Mouse (Mus musculus) erythroblast, embryonic 14.5 days (primary cell): ENCODE data around the gene Pecam1. TPM values are rescaled to one million over a fixed set of nuclear protein-coding genes. Genes with fewer than 3 reads are reported as not detected.
"Not testable (repeated sequence)": the region's sequence is repeated elsewhere in the genome, so short reads cannot be mapped to it uniquely, and the experiment has no call there.

Source experiments
- H3K27me3 ChIP-seq: 2 replicates; pipeline ENCODE4 v1.6.1; 2012; ENCODE audit warnings: inconsistent platforms; ENCODE audit not compliant: control insufficient read depth
- H3K36me3 ChIP-seq: 2 replicates; pipeline ENCODE4 v1.6.1; 2012; ENCODE audit warnings: mild to moderate bottlenecking, inconsistent platforms; ENCODE audit not compliant: control insufficient read depth
- H3K4me1 ChIP-seq: 2 replicates; pipeline ENCODE4 v1.6.1; 2012; ENCODE audit warnings: inconsistent platforms; ENCODE audit not compliant: control insufficient read depth
- H3K4me3 ChIP-seq: replicated peaks from 2 replicates; pipeline ENCODE3; 2012; ENCODE audit warnings: moderate library complexity, mild to moderate bottlenecking, inconsistent platforms
- H3K9me3 ChIP-seq: 2 replicates; pipeline ENCODE4 v1.6.1; 2012; ENCODE audit warnings: low read length, inconsistent platforms, mixed read lengths; ENCODE audit not compliant: control insufficient read depth
- GATA1 ChIP-seq: IDR thresholded peaks from 2 replicates; pipeline ENCODE4 v1.6.1; 2012; ENCODE audit warnings: low read length, inconsistent platforms, mixed read lengths
- TAL1 ChIP-seq: IDR thresholded peaks from 3 replicates; pipeline ENCODE4 v1.6.1; 2012; ENCODE audit warnings: low read length, inconsistent platforms, mixed read lengths
- polyA plus RNA-seq: library from polyadenylated mRNA; stranded (reverse); fragments of >175 nt; gene quantifications from 2 replicates; pipeline ENCODE4 v1.2.3, GENCODE M21; 2012

The Pecam1 gene
- polyA plus RNA-seq, 1 experiment, result not detected

- TF ChIP-seq TAL1 (no peak), GATA1 (no peak)
- no peaks in the 10 kb centered on the region for H3K27me3 ChIP-seq
- H3K4me3 ChIP-seq, result no peak overlapping the region
- H3K9me3 ChIP-seq, result no peaks in the 10 kb centered on the region
- peaks cover 80% of the 10 kb centered on the region for H3K36me3 ChIP-seq
- H3K4me1 ChIP-seq, result peaks cover 40% of the 10 kb centered on the region
Measured at GRCm38 (mm10) chr11:106784476-106784875, 34.0 kb upstream of the Pecam1 start.

- no peak for TF ChIP-seq TAL1
- no peak for TF ChIP-seq GATA1
- H3K4me3 ChIP-seq, result peak overlapping the region; percentile 14
- peaks cover 49% of the 10 kb centered on the region for H3K4me1 ChIP-seq
- H3K36me3 ChIP-seq, result peaks cover 80% of the 10 kb centered on the region
- H3K9me3 ChIP-seq, result no peaks in the 10 kb centered on the region
- no peaks in the 10 kb centered on the region for H3K27me3 ChIP-seq
Measured at GRCm38 (mm10) chr11:106782841-106783764, 32.7 kb upstream of the Pecam1 start.

GRCm38 (mm10) chr11:106782271-106782670, 31.8 kb upstream of the Pecam1 start:
- not testable (repeated sequence) for H3K9me3 ChIP-seq, H3K27me3 ChIP-seq, H3K4me3 ChIP-seq
- peaks cover 57% of the 10 kb centered on the region for H3K4me1 ChIP-seq
- peaks cover 82% of the 10 kb centered on the region for H3K36me3 ChIP-seq

GRCm38 (mm10) chr11:106780590-106781220, 30.3 kb upstream of the Pecam1 start:
- TF ChIP-seq TAL1, result no peak
- no peak for TF ChIP-seq GATA1
- no peaks in the 10 kb centered on the region for H3K27me3 ChIP-seq
- no peaks in the 10 kb centered on the region for H3K9me3 ChIP-seq
- peaks cover 49% of the 10 kb centered on the region for H3K4me1 ChIP-seq
- H3K36me3 ChIP-seq, result peaks cover 81% of the 10 kb centered on the region
- peak overlapping the region; percentile 29 for H3K4me3 ChIP-seq

GRCm38 (mm10) chr11:106780089-106780425, 29.6 kb upstream of the Pecam1 start:
- H3K4me3 ChIP-seq, result peak overlapping the region; percentile 87
- H3K4me1 ChIP-seq, result peaks cover 45% of the 10 kb centered on the region
- no peaks in the 10 kb centered on the region for H3K27me3 ChIP-seq
- H3K36me3 ChIP-seq, result peaks cover 81% of the 10 kb centered on the region
- no peaks in the 10 kb centered on the region for H3K9me3 ChIP-seq
- no peak for TF ChIP-seq TAL1
- TF ChIP-seq GATA1, result no peak

GRCm38 (mm10) chr11:106779388-106780088, 29.1 kb upstream of the Pecam1 start, which contains the start of gene Polg2:
TSS of gene Polg2 (minus strand) at chr11:106779537.
- peak within 1 kb of the TSS; percentile 87 for H3K4me3 ChIP-seq
- TF ChIP-seq TAL1 (no peak), GATA1 (no peak)
- no peaks in the 10 kb centered on the region for H3K27me3 ChIP-seq
- H3K9me3 ChIP-seq, result no peaks in the 10 kb centered on the region
- peaks cover 45% of the 10 kb centered on the region for H3K4me1 ChIP-seq
- H3K36me3 ChIP-seq, result peaks cover 81% of the 10 kb centered on the region

GRCm38 (mm10) chr11:106778589-106779387, 28.4 kb upstream of the Pecam1 start:
- Histone ChIP-seq H3K4me3 (peak overlapping the region; percentile 87), H3K9me3 (no peaks in the 10 kb centered on the region), H3K4me1 (peaks cover 45% of the 10 kb centered on the region), H3K36me3 (peaks cover 81% of the 10 kb centered on the region), H3K27me3 (no peaks in the 10 kb centered on the region)
- TF ChIP-seq TAL1 (no peak), GATA1 (no peak)

- H3K27me3 ChIP-seq, result no peaks in the 10 kb centered on the region
- no peaks in the 10 kb centered on the region for H3K9me3 ChIP-seq
- no peak for TF ChIP-seq TAL1
- peaks cover 42% of the 10 kb centered on the region for H3K4me1 ChIP-seq
- H3K36me3 ChIP-seq, result peaks cover 81% of the 10 kb centered on the region
- peak overlapping the region; percentile 87 for H3K4me3 ChIP-seq
Measured at GRCm38 (mm10) chr11:106778132-106778531, 27.7 kb upstream of the Pecam1 start.

- Histone ChIP-seq H3K4me3 (no peak overlapping the region), H3K36me3 (peaks cover 81% of the 10 kb centered on the region)
- TF ChIP-seq TAL1, result no peak
- no peak for TF ChIP-seq GATA1
Measured at GRCm38 (mm10) chr11:106777395-106777794, 27.0 kb upstream of the Pecam1 start.

More at GRCm38 (mm10) chr11:106777395-106777794, 27.0 kb upstream of the Pecam1 start:
- Histone ChIP-seq H3K9me3 (no peaks in the 10 kb centered on the region), H3K4me1 (peaks cover 36% of the 10 kb centered on the region), H3K27me3 (no peaks in the 10 kb centered on the region)
